Mouse (Mus musculus) stomach, embryonic 16.5 days (tissue): ENCODE measurements at regions not wholly inside any gene's neighbourhood (a gene's known extent, or its start where the extent isn't known, plus 50 kb on each side); places are given as distances from the start of the nearest gene placed in this dataset.
"Not testable (repeated sequence)": the region's sequence is repeated elsewhere in the genome, so short reads cannot be mapped to it uniquely, and the experiment has no call there.

Experiments used
- ATAC-seq: fragments of 200-750 bp; cut with Nextera tagmentation; 2 replicates; pipeline ENCODE4 v1.8.0; 2017; ENCODE audit warnings: moderate number of reproducible peaks, moderate TSS enrichment; ENCODE audit not compliant: insufficient read depth, low FRiP score
- H3K27ac ChIP-seq: fragments of 300-500 bp; sonication (generic); 2 replicates; pipeline ENCODE4 v1.5.1; 2014; ENCODE audit warnings: low read length
- H3K27me3 ChIP-seq: fragments of 300-500 bp; sonication (generic); 2 replicates; pipeline ENCODE4 v1.6.1; 2014; ENCODE audit warnings: low read length, control low read depth, mixed read lengths; ENCODE audit not compliant: control insufficient read depth, insufficient read depth
- H3K36me3 ChIP-seq: fragments of 300-500 bp; sonication (generic); 2 replicates; pipeline ENCODE4 v1.6.1; 2014; ENCODE audit warnings: low read length; ENCODE audit not compliant: control insufficient read depth, insufficient read depth
- H3K4me1 ChIP-seq: fragments of 300-500 bp; sonication (generic); 2 replicates; pipeline ENCODE4 v1.6.1; 2014; ENCODE audit warnings: low read length, control low read depth, mixed read lengths; ENCODE audit not compliant: control insufficient read depth, insufficient read depth
- H3K4me2 ChIP-seq: fragments of 300-500 bp; sonication (generic); 2 replicates; pipeline ENCODE4 v1.6.1; 2014; ENCODE audit warnings: low read depth, low read length, mixed read lengths
- H3K4me3 ChIP-seq: fragments of 300-500 bp; sonication (generic); replicated peaks from 2 replicates; pipeline ENCODE4 v1.5.1; 2014; ENCODE audit warnings: mild to moderate bottlenecking, low read length
- H3K9ac ChIP-seq: fragments of 300-500 bp; sonication (generic); 2 replicates; pipeline ENCODE4 v1.6.1; 2014; ENCODE audit warnings: low read length
- H3K9me3 ChIP-seq: fragments of 300-500 bp; sonication (generic); replicated peaks from 2 replicates; pipeline ENCODE4 v1.6.1; 2016; ENCODE audit warnings: low read length, control low read depth; ENCODE audit not compliant: control insufficient read depth
- WGBS: fragments of 180-500 bp; shearing (Covaris S2); extraction: QIAGEN DNeasy Blood & Tissue Kit; methylation state at CpG from one replicate; pipeline ENCODE4 v1.1.7; 2014; 5-methylcytosine and 5-hydroxymethylcytosine counted together

- Histone ChIP-seq H3K4me2 (no peak overlapping the region), H3K4me1 (no peaks in the 10 kb centered on the region), H3K9me3 (no peaks in the 10 kb centered on the region), H3K36me3 (no peaks in the 10 kb centered on the region), H3K27ac (no peak overlapping the region), H3K27me3 (no peaks in the 10 kb centered on the region), H3K9ac (no peak overlapping the region), H3K4me3 (no peak overlapping the region)
- WGBS, result 74% methylated on average over 3 of the region's 3 CpGs
- no peak for ATAC-seq
Measured at GRCm38 (mm10) chr12:55974262-55974661, 138.1 kb downstream of the Brms1l start.

- H3K4me3 ChIP-seq, ATAC-seq, H3K4me2 ChIP-seq, H3K4me1 ChIP-seq, H3K9me3 ChIP-seq, H3K27me3 ChIP-seq, H3K27ac ChIP-seq, H3K36me3 ChIP-seq, H3K9ac ChIP-seq: not testable (repeated sequence)
- 81% methylated on average over 3 of the region's 3 CpGs for WGBS
Measured at GRCm38 (mm10) chr12:55959319-55959718, 123.2 kb downstream of the Brms1l start.

- no peak for ATAC-seq
- no peaks in the 10 kb centered on the region for H3K9me3 ChIP-seq
- 84% methylated on average over 6 of the region's 6 CpGs for WGBS
Measured at GRCm38 (mm10) chr12:55940566-55940965, 104.4 kb downstream of the Brms1l start.

GRCm38 (mm10) chr12:55939281-55940142, 103.4 kb downstream of the Brms1l start:
- 69% methylated on average over 10 of the region's 10 CpGs for WGBS
- no peaks in the 10 kb centered on the region for H3K4me1 ChIP-seq
- H3K9me3 ChIP-seq, result no peaks in the 10 kb centered on the region
- H3K4me2 ChIP-seq, result no peak overlapping the region
- ATAC-seq, result no peak
- H3K27me3 ChIP-seq, result no peaks in the 10 kb centered on the region
- H3K9ac ChIP-seq, result no peak overlapping the region
- H3K27ac ChIP-seq, result no peak overlapping the region
- no peak overlapping the region for H3K4me3 ChIP-seq
- H3K36me3 ChIP-seq, result no peaks in the 10 kb centered on the region

More at GRCm38 (mm10) chr12:55940566-55940965, 104.4 kb downstream of the Brms1l start:
- no peak overlapping the region for H3K4me3 ChIP-seq
- H3K4me1 ChIP-seq, result no peaks in the 10 kb centered on the region
- no peak overlapping the region for H3K27ac ChIP-seq
- no peaks in the 10 kb centered on the region for H3K27me3 ChIP-seq
- H3K36me3 ChIP-seq, result no peaks in the 10 kb centered on the region
- H3K9ac ChIP-seq, result no peak overlapping the region
- H3K4me2 ChIP-seq, result no peak overlapping the region

- no peaks in the 10 kb centered on the region for H3K27me3 ChIP-seq
- H3K9me3 ChIP-seq, result no peaks in the 10 kb centered on the region
- no peak overlapping the region for H3K4me2 ChIP-seq
- H3K9ac ChIP-seq, result no peak overlapping the region
- no peak for ATAC-seq
- H3K27ac ChIP-seq, result no peak overlapping the region
- H3K4me1 ChIP-seq, result no peaks in the 10 kb centered on the region
- H3K36me3 ChIP-seq, result no peaks in the 10 kb centered on the region
- no peak overlapping the region for H3K4me3 ChIP-seq
- WGBS, result 39% methylated on average over 1 of the region's 1 CpGs
Measured at GRCm38 (mm10) chr12:55934172-55934571, 98.0 kb downstream of the Brms1l start.

GRCm38 (mm10) chr12:55933417-55933816, 97.3 kb downstream of the Brms1l start:
- no peaks in the 10 kb centered on the region for H3K36me3 ChIP-seq
- H3K4me3 ChIP-seq, result no peak overlapping the region
- H3K9ac ChIP-seq, result no peak overlapping the region
- no peaks in the 10 kb centered on the region for H3K9me3 ChIP-seq
- no peak overlapping the region for H3K27ac ChIP-seq
- H3K4me2 ChIP-seq, result no peak overlapping the region
- no peaks in the 10 kb centered on the region for H3K27me3 ChIP-seq
- 64% methylated on average over 11 of the region's 11 CpGs for WGBS
- no peaks in the 10 kb centered on the region for H3K4me1 ChIP-seq
- ATAC-seq, result no peak

GRCm38 (mm10) chr12:55930468-55930867, 94.3 kb downstream of the Brms1l start:
- H3K36me3 ChIP-seq, result no peaks in the 10 kb centered on the region
- H3K4me1 ChIP-seq, result no peaks in the 10 kb centered on the region
- H3K27ac ChIP-seq, result no peak overlapping the region
- no peaks in the 10 kb centered on the region for H3K9me3 ChIP-seq
- H3K27me3 ChIP-seq, result no peaks in the 10 kb centered on the region
- no peak overlapping the region for H3K4me2 ChIP-seq
- no peak overlapping the region for H3K9ac ChIP-seq
- 69% methylated on average over 4 of the region's 4 CpGs for WGBS
- ATAC-seq, result no peak
- H3K4me3 ChIP-seq, result no peak overlapping the region

GRCm38 (mm10) chr12:55926974-55927321, 90.8 kb downstream of the Brms1l start:
- H3K9ac ChIP-seq, result no peak overlapping the region
- WGBS, result 88% methylated on average over 1 of the region's 1 CpGs
- no peaks in the 10 kb centered on the region for H3K36me3 ChIP-seq

GRCm38 (mm10) chr12:55926276-55926973, 90.3 kb downstream of the Brms1l start:
- H3K4me1 ChIP-seq, result no peaks in the 10 kb centered on the region
- H3K36me3 ChIP-seq, result no peaks in the 10 kb centered on the region
- no peaks in the 10 kb centered on the region for H3K9me3 ChIP-seq
- no peak for ATAC-seq
- no peak overlapping the region for H3K4me3 ChIP-seq
- WGBS, result 69% methylated on average over 2 of the region's 2 CpGs
- no peak overlapping the region for H3K27ac ChIP-seq
- H3K9ac ChIP-seq, result no peak overlapping the region
- H3K27me3 ChIP-seq, result no peaks in the 10 kb centered on the region
- H3K4me2 ChIP-seq, result no peak overlapping the region

More at GRCm38 (mm10) chr12:55926974-55927321, 90.8 kb downstream of the Brms1l start:
- Histone ChIP-seq H3K4me2 (no peak overlapping the region), H3K4me3 (no peak overlapping the region), H3K27me3 (no peaks in the 10 kb centered on the region), H3K4me1 (no peaks in the 10 kb centered on the region), H3K9me3 (no peaks in the 10 kb centered on the region), H3K27ac (no peak overlapping the region)
- ATAC-seq, result no peak
